Mouse (Mus musculus): ENCODE results near the gene Fezf2. TPM values are rescaled to one million over a fixed set of nuclear protein-coding genes. Genes with fewer than 3 reads are reported as not detected.

Fezf2 gene
- polyA plus RNA-seq, 1 experiment from 2014 or later, result 3.8 TPM

- Histone ChIP-seq H3K9me3 (ENCODE audit: control insufficient read depth, low read length) (no peaks in the 10 kb centered on the region), H3K9ac (ENCODE audit: low read length) (no peak overlapping the region), H3K4me3 (ENCODE audit: low read depth, low read length) (no peak overlapping the region), H3K4me2 (no peak overlapping the region), H3K4me1 (ENCODE audit: control insufficient read depth, insufficient read depth, low read length) (no peaks in the 10 kb centered on the region), H3K27ac (ENCODE audit: low read depth, low read length) (no peak overlapping the region), H3K36me3 (ENCODE audit: control insufficient read depth, insufficient read depth, low read length) (no peaks in the 10 kb centered on the region), H3K27me3 (ENCODE audit: control insufficient read depth, insufficient read depth, low read length) (peaks cover 71% of the 10 kb centered on the region)
- 96% methylated on average over 2 of the region's 2 CpGs for WGBS
- no peak for ATAC-seq (ENCODE audit: low FRiP score)
- no peak for DNase-seq (ENCODE audit: low spot score, missing footprints)
Observed at GRCm38 (mm10) chr14:12377289-12377688, 29.3 kb upstream of the Fezf2 start.

- Histone ChIP-seq H3K4me3 (ENCODE audit: low read depth, low read length) (no peak overlapping the region), H3K4me2 (no peak overlapping the region), H3K36me3 (ENCODE audit: control insufficient read depth, insufficient read depth, low read length) (no peaks in the 10 kb centered on the region), H3K27ac (ENCODE audit: low read depth, low read length) (no peak overlapping the region), H3K4me1 (ENCODE audit: control insufficient read depth, insufficient read depth, low read length) (no peaks in the 10 kb centered on the region), H3K9ac (ENCODE audit: low read length) (no peak overlapping the region), H3K9me3 (ENCODE audit: control insufficient read depth, low read length) (no peaks in the 10 kb centered on the region), H3K27me3 (ENCODE audit: control insufficient read depth, insufficient read depth, low read length) (peaks cover 54% of the 10 kb centered on the region)
- ATAC-seq (ENCODE audit: low FRiP score) (no peak), DNase-seq (ENCODE audit: low spot score, missing footprints) (no peak)
- WGBS, result 70% methylated on average over 2 of the region's 2 CpGs
Observed at GRCm38 (mm10) chr14:12375451-12375850, 27.5 kb upstream of the Fezf2 start.

GRCm38 (mm10) chr14:12350271-12350916, 2.4 kb upstream of the Fezf2 start:
- 4% methylated on average over 16 of the region's 16 CpGs for WGBS
- peaks cover 95% of the 10 kb centered on the region for H3K27me3 ChIP-seq (ENCODE audit: control insufficient read depth, insufficient read depth, low read length)
- H3K4me3 ChIP-seq (ENCODE audit: low read depth, low read length), result no peak overlapping the region
- no peaks in the 10 kb centered on the region for H3K36me3 ChIP-seq (ENCODE audit: control insufficient read depth, insufficient read depth, low read length)
- H3K4me1 ChIP-seq (ENCODE audit: control insufficient read depth, insufficient read depth, low read length), result peaks cover 7% of the 10 kb centered on the region
- peak; percentile 92 for DNase-seq (ENCODE audit: low spot score, missing footprints)
- no peak for ATAC-seq (ENCODE audit: low FRiP score)
- no peak overlapping the region for H3K4me2 ChIP-seq
- no peaks in the 10 kb centered on the region for H3K9me3 ChIP-seq (ENCODE audit: control insufficient read depth, low read length)
- H3K9ac ChIP-seq (ENCODE audit: low read length), result no peak overlapping the region
- no peak overlapping the region for H3K27ac ChIP-seq (ENCODE audit: low read depth, low read length)

- 3% methylated on average over 15 of the region's 15 CpGs for WGBS
- Histone ChIP-seq H3K27ac (ENCODE audit: low read depth, low read length) (no peak overlapping the region), H3K9me3 (ENCODE audit: control insufficient read depth, low read length) (no peaks in the 10 kb centered on the region), H3K9ac (ENCODE audit: low read length) (no peak overlapping the region), H3K4me1 (ENCODE audit: control insufficient read depth, insufficient read depth, low read length) (peaks cover 10% of the 10 kb centered on the region), H3K36me3 (ENCODE audit: control insufficient read depth, insufficient read depth, low read length) (no peaks in the 10 kb centered on the region), H3K27me3 (ENCODE audit: control insufficient read depth, insufficient read depth, low read length) (peaks cover 98% of the 10 kb centered on the region), H3K4me2 (no peak overlapping the region), H3K4me3 (ENCODE audit: low read depth, low read length) (no peak overlapping the region)
- DNase-seq (ENCODE audit: low spot score, missing footprints) (peak; percentile 93), ATAC-seq (ENCODE audit: low FRiP score) (no peak; the same call in 1 of the 2 replicates)
Observed at GRCm38 (mm10) chr14:12349334-12350090, 1.5 kb upstream of the Fezf2 start.

GRCm38 (mm10) chr14:12346865-12347600, 956 bp downstream of the Fezf2 start:
- Histone ChIP-seq H3K36me3 (ENCODE audit: control insufficient read depth, insufficient read depth, low read length) (no peaks in the 10 kb centered on the region), H3K4me2 (peak overlapping the region; percentile 26; the same call in 1 of the 2 replicates), H3K4me3 (ENCODE audit: low read depth, low read length) (peak overlapping the region; percentile 5; the same call in 1 of the 2 replicates), H3K9me3 (ENCODE audit: control insufficient read depth, low read length) (no peaks in the 10 kb centered on the region), H3K27me3 (ENCODE audit: control insufficient read depth, insufficient read depth, low read length) (peaks cover 99% of the 10 kb centered on the region), H3K9ac (ENCODE audit: low read length) (no peak overlapping the region), H3K27ac (ENCODE audit: low read depth, low read length) (no peak overlapping the region), H3K4me1 (ENCODE audit: control insufficient read depth, insufficient read depth, low read length) (peaks cover 10% of the 10 kb centered on the region)
- under 1% methylated on average over 26 of the region's 26 CpGs for WGBS
- peak; percentile 94 for DNase-seq (ENCODE audit: low spot score, missing footprints)
- ATAC-seq (ENCODE audit: low FRiP score), result 0 out of 2 replicates have a peak, but pooled peaks have one; percentile 23

GRCm38 (mm10) chr14:12346011-12346864, 1.8 kb downstream of the Fezf2 start:
- H3K36me3 ChIP-seq (ENCODE audit: control insufficient read depth, insufficient read depth, low read length), result no peaks in the 10 kb centered on the region
- no peak overlapping the region for H3K9ac ChIP-seq (ENCODE audit: low read length)
- peaks cover 13% of the 10 kb centered on the region for H3K4me1 ChIP-seq (ENCODE audit: control insufficient read depth, insufficient read depth, low read length)
- H3K4me3 ChIP-seq (ENCODE audit: low read depth, low read length), result peak overlapping the region; percentile 5; the same call in 1 of the 2 replicates
- H3K27ac ChIP-seq (ENCODE audit: low read depth, low read length), result no peak overlapping the region
- no peaks in the 10 kb centered on the region for H3K9me3 ChIP-seq (ENCODE audit: control insufficient read depth, low read length)
- DNase-seq (ENCODE audit: low spot score, missing footprints) (peak; percentile 95), ATAC-seq (ENCODE audit: low FRiP score) (no peak)
- peaks cover 100% of the 10 kb centered on the region for H3K27me3 ChIP-seq (ENCODE audit: control insufficient read depth, insufficient read depth, low read length)
- H3K4me2 ChIP-seq, result peak overlapping the region; percentile 26; the same call in 1 of the 2 replicates
- WGBS, result under 1% methylated on average over 50 of the region's 50 CpGs

- Histone ChIP-seq H3K27me3 (ENCODE audit: control insufficient read depth, insufficient read depth, low read length) (peaks cover 100% of the 10 kb centered on the region), H3K27ac (ENCODE audit: low read depth, low read length) (no peak overlapping the region), H3K36me3 (ENCODE audit: control insufficient read depth, insufficient read depth, low read length) (no peaks in the 10 kb centered on the region), H3K4me3 (ENCODE audit: low read depth, low read length) (peak overlapping the region; percentile 21), H3K9me3 (ENCODE audit: control insufficient read depth, low read length) (no peaks in the 10 kb centered on the region), H3K9ac (ENCODE audit: low read length) (no peak overlapping the region), H3K4me2 (peak overlapping the region; percentile 19; the same call in 1 of the 2 replicates), H3K4me1 (ENCODE audit: control insufficient read depth, insufficient read depth, low read length) (peaks cover 15% of the 10 kb centered on the region)
- no peak for ATAC-seq (ENCODE audit: low FRiP score)
- under 1% methylated on average over 40 of the region's 40 CpGs for WGBS
- DNase-seq (ENCODE audit: low spot score, missing footprints), result peak; percentile 94
Observed at GRCm38 (mm10) chr14:12345241-12345921, 2.6 kb downstream of the Fezf2 start.

- peaks cover 100% of the 10 kb centered on the region for H3K27me3 ChIP-seq (ENCODE audit: control insufficient read depth, insufficient read depth, low read length)
- peak overlapping the region; percentile 21; the same call in 1 of the 2 replicates for H3K4me3 ChIP-seq (ENCODE audit: low read depth, low read length)
- H3K27ac ChIP-seq (ENCODE audit: low read depth, low read length), result no peak overlapping the region
- no peaks in the 10 kb centered on the region for H3K9me3 ChIP-seq (ENCODE audit: control insufficient read depth, low read length)
- WGBS, result under 1% methylated on average over 37 of the region's 39 CpGs
- peak overlapping the region; percentile 19; the same call in 1 of the 2 replicates for H3K4me2 ChIP-seq
- H3K9ac ChIP-seq (ENCODE audit: low read length), result no peak overlapping the region
- no peaks in the 10 kb centered on the region for H3K36me3 ChIP-seq (ENCODE audit: control insufficient read depth, insufficient read depth, low read length)
- DNase-seq (ENCODE audit: low spot score, missing footprints) (peak; percentile 93), ATAC-seq (ENCODE audit: low FRiP score) (no peak)
- peaks cover 15% of the 10 kb centered on the region for H3K4me1 ChIP-seq (ENCODE audit: control insufficient read depth, insufficient read depth, low read length)
Observed at GRCm38 (mm10) chr14:12344746-12345240, 3.2 kb downstream of the Fezf2 start.
